8 mouse cellular contexts compared by ENCODE assay signal in the genomic region with DNA sequence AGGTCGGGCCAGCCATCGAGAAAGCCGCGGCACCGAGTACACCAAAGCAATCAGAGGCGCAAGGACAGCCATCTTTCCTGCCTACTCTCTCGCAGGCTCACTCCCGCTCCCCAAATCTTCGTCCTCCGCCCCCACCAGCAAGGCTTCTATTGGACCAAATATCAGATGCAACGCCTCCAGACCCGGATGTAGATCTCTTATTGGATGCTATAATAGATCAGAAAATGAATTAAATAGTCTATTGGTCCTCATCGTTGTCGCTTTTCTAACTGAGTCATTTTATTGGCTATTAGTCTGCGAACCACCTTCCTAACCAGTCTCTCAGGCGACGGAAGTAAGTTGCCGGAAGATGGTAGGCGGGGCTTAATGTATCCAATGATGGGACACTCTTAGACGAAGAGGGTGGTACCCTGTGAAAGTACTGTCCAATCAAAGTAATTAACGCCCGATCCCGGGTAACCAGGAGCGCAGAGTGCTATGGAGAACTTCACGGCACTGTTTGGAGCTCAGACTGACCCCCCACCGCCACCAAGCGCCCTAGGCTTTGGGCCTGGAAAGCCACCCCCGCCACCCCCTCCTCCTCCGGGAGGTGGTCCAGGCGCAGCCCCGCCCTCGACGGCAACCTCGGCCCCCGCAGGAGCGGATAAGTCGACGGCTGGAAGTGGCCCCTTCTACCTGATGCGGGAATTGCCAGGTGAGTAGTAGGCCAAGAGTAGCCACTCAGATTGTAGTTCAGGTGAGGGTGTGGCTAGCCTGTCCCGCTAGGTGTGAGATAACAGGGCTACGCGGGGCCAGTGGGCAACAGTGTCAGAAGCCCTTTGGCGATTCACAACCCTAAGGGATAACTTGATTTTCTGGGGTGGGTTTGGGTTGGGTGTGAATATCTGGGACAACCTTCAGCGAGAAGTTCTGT. TPM values are rescaled to one million over a fixed set of nuclear protein-coding genes. Genes with fewer than 3 reads are reported as not detected.
A peak's percentile ranks its signal among the peaks of the same experiment; 100 is the strongest.
DNase-seq lines count a peak whose midpoint lies in the region; ATAC-seq and TF ChIP-seq lines count a peak whose summit lies in the region.

A gene (minus strand): TSS at position 74 of the 913 bp plus-strand sequence.
A gene (plus strand): TSS at position 435 of the 913 bp plus-strand sequence.

- H3K27ac ChIP-seq in heart, embryonic 11.5 days (ENCODE audit: low read depth, low read length), result peak within 1 kb of the TSS; percentile 64
- peak within 1 kb of the TSS; percentile 76 for H3K27ac ChIP-seq in kidney, embryonic 16.5 days (ENCODE audit: low read length)
- H3K27ac ChIP-seq in liver, adult 2 months (replicated peaks; ENCODE audit: insufficient read depth, low read depth, low read length), result peak within 1 kb of the TSS; percentile 52

- WGBS in heart, embryonic 11.5 days (ENCODE audit: insufficient replicate concordance), result under 1% methylated on average over 43 of the region's 44 CpGs
- WGBS in kidney, embryonic 16.5 days, result under 1% methylated on average over 44 of the region's 44 CpGs
- under 1% methylated on average over 44 of the region's 44 CpGs for WGBS in liver, adult 2 months

- peak; percentile 100 for DNase-seq in brain, embryonic 14.5 days (ENCODE audit: low read depth)
- DNase-seq in liver, adult 2 months (ENCODE audit: extremely low read depth, low read depth, low spot score), result peak; percentile 100
- peak; percentile 98 for DNase-seq in splenic B cell, adult 2 months (ENCODE audit: low read depth, low spot score)

- peak within 1 kb of the TSS; percentile 79 for H3ac ChIP-seq in C2C12 (ENCODE audit: control insufficient read depth, insufficient read length, low read depth)
- H3ac ChIP-seq in myocyte (ENCODE audit: control insufficient read depth, insufficient read length), result peak within 1 kb of the TSS; percentile 26

- H3K27me3 ChIP-seq in C2C12 (ENCODE audit: control insufficient read depth, insufficient read depth, insufficient read length), result no peaks in the 10 kb centered on the region
- H3K27me3 ChIP-seq in erythroblast, embryonic 14.5 days (ENCODE audit: control insufficient read depth), result no peaks in the 10 kb centered on the region
- no peaks in the 10 kb centered on the region for H3K27me3 ChIP-seq in heart, embryonic 11.5 days (ENCODE audit: control insufficient read depth, insufficient read depth, low read length)
- H3K27me3 ChIP-seq in kidney, embryonic 16.5 days (ENCODE audit: insufficient read depth, low read length), result no peaks in the 10 kb centered on the region
- no peaks in the 10 kb centered on the region for H3K27me3 ChIP-seq in liver, adult 2 months (ENCODE audit: control insufficient read depth, insufficient read depth, low read length)
- no peaks in the 10 kb centered on the region for H3K27me3 ChIP-seq in myocyte (ENCODE audit: control insufficient read depth, insufficient read depth, insufficient read length)
- no peaks in the 10 kb centered on the region for H3K27me3 ChIP-seq in splenic B cell, adult 2 months (ENCODE audit: control insufficient read depth, insufficient read depth, low read length, poor library complexity, severe bottlenecking)

- H3K4me3 ChIP-seq in C2C12 (ENCODE audit: insufficient read depth, poor library complexity, severe bottlenecking) (peak within 1 kb of the TSS; percentile 98), myocyte (peak within 1 kb of the TSS; percentile 61)
- H3K4me3 ChIP-seq in erythroblast, embryonic 14.5 days (replicated peaks), result peak within 1 kb of the TSS; percentile 78
- H3K4me3 ChIP-seq in heart, embryonic 11.5 days (ENCODE audit: low read depth, low read length), result peak within 1 kb of the TSS; percentile 91
- H3K4me3 ChIP-seq in kidney, embryonic 16.5 days (ENCODE audit: low read length), result peak within 1 kb of the TSS; percentile 97
- H3K4me3 ChIP-seq in liver, adult 2 months (ENCODE audit: insufficient read depth, low read depth, low read length), result peak within 1 kb of the TSS; percentile 98

- H3K4me1 ChIP-seq in erythroblast, embryonic 14.5 days (ENCODE audit: control insufficient read depth), result peaks cover 63% of the 10 kb centered on the region
- peaks cover 10% of the 10 kb centered on the region for H3K4me1 ChIP-seq in heart, embryonic 11.5 days (ENCODE audit: control insufficient read depth, insufficient read depth, low read length)
- H3K4me1 ChIP-seq in kidney, embryonic 16.5 days (ENCODE audit: insufficient read depth, low read length), result peaks cover 21% of the 10 kb centered on the region
- H3K4me1 ChIP-seq in liver, adult 2 months (ENCODE audit: control insufficient read depth, insufficient read depth, low read length), result peaks cover 1% of the 10 kb centered on the region; the same call in 1 of the 2 replicates

- H3K9me3 ChIP-seq in erythroblast, embryonic 14.5 days (ENCODE audit: control insufficient read depth, low read length), result no peaks in the 10 kb centered on the region
- H3K9me3 ChIP-seq in heart, embryonic 11.5 days (replicated peaks; ENCODE audit: control insufficient read depth, low read length), result no peaks in the 10 kb centered on the region
- no peaks in the 10 kb centered on the region for H3K9me3 ChIP-seq in kidney, embryonic 16.5 days (ENCODE audit: low read length)

- H3K9ac ChIP-seq in heart, embryonic 11.5 days (ENCODE audit: low read depth, low read length), result peak within 1 kb of the TSS; percentile 87
- peak within 1 kb of the TSS; percentile 92 for H3K9ac ChIP-seq in kidney, embryonic 16.5 days (replicated peaks; ENCODE audit: low read length)
- H3K9ac ChIP-seq in liver, adult 2 months (ENCODE audit: low read depth, low read length), result peak within 1 kb of the TSS; percentile 89

- TF ChIP-seq CTCF in C2C12 (IDR thresholded peaks at IDR 0.05; ENCODE audit: control insufficient read depth, insufficient read depth, insufficient read length), result no peak
- TF ChIP-seq CTCF in brain, embryonic 14.5 days (IDR thresholded peaks at IDR 0.05; ENCODE audit: borderline replicate concordance, extremely low read depth, insufficient read depth, insufficient read length), result no peak
- TF ChIP-seq CTCF in liver, adult 2 months (IDR thresholded peaks at IDR 0.05; ENCODE audit: low read depth, low read length), result no peak

- H3K36me3 ChIP-seq in C2C12 (ENCODE audit: control insufficient read depth, insufficient read depth), result peaks cover 28% of the 10 kb centered on the region
- peaks cover 66% of the 10 kb centered on the region for H3K36me3 ChIP-seq in erythroblast, embryonic 14.5 days (ENCODE audit: control insufficient read depth)
- H3K36me3 ChIP-seq in heart, embryonic 11.5 days (ENCODE audit: control insufficient read depth, insufficient read depth, low read length), result peaks cover 12% of the 10 kb centered on the region
- H3K36me3 ChIP-seq in kidney, embryonic 16.5 days (ENCODE audit: insufficient read depth, low read length), result peaks cover 30% of the 10 kb centered on the region
- peaks cover 21% of the 10 kb centered on the region for H3K36me3 ChIP-seq in liver, adult 2 months (ENCODE audit: control insufficient read depth, insufficient read depth, low read length)
- H3K36me3 ChIP-seq in myocyte (ENCODE audit: control insufficient read depth, insufficient read depth), result peaks cover 2% of the 10 kb centered on the region
- H3K36me3 ChIP-seq in splenic B cell, adult 2 months (ENCODE audit: control insufficient read depth, insufficient read depth, low read length, poor library complexity, severe bottlenecking), result peaks cover 4% of the 10 kb centered on the region; the same call in 1 of the 2 replicates

- H3K79me3 ChIP-seq in C2C12 (ENCODE audit: low read depth), result peaks cover 25% of the 10 kb centered on the region

- H3K4me2 ChIP-seq in heart, embryonic 11.5 days, result peak within 1 kb of the TSS; percentile 74
- peak within 1 kb of the TSS; percentile 84 for H3K4me2 ChIP-seq in kidney, embryonic 16.5 days (replicated peaks; ENCODE audit: low read depth, low read length)
- H3K4me2 ChIP-seq in myocyte (ENCODE audit: low read depth), result peak within 1 kb of the TSS; percentile 89

- ATAC-seq in heart, embryonic 11.5 days (replicated peaks; ENCODE audit: insufficient number of reproducible peaks, low FRiP score, low TSS enrichment), result peak; percentile 99
- ATAC-seq in kidney, embryonic 16.5 days (ENCODE audit: low FRiP score, low TSS enrichment), result peak; percentile 100

- peak; percentile 66; the same call in 1 of the 2 replicates for TF ChIP-seq POLR2A in brain, embryonic 14.5 days (IDR thresholded peaks at IDR 0.05; ENCODE audit: borderline replicate concordance, extremely low read depth, insufficient read depth, insufficient read length, poor library complexity, severe bottlenecking)
- 0 out of 2 replicates have a peak, but pooled peaks have one; percentile 36 for TF ChIP-seq POLR2A in liver, adult 2 months (IDR thresholded peaks at IDR 0.05; ENCODE audit: extremely low read depth, insufficient read depth, low read length)
- TF ChIP-seq POLR2A in myocyte (IDR thresholded peaks at IDR 0.05; ENCODE audit: insufficient read length, low read depth), result peak; percentile 65

- H3K79me2 ChIP-seq in C2C12 (ENCODE audit: control insufficient read depth, insufficient read depth) (peaks cover 47% of the 10 kb centered on the region), myocyte (ENCODE audit: control insufficient read depth, insufficient read depth) (peaks cover 31% of the 10 kb centered on the region)
- peaks cover 6% of the 10 kb centered on the region; the same call in 1 of the 2 replicates for H3K79me2 ChIP-seq in liver, adult 2 months (ENCODE audit: control insufficient read depth, insufficient read depth, low read length)

TF ChIP-seq in C2C12, 6 proteins besides CTCF, POLR2A, EP300 and RAD21 (continues in another document):
- no peak for TF ChIP-seq FOSL1 (IDR thresholded peaks at IDR 0.05; ENCODE audit: insufficient read depth, low read length, poor library complexity, severe bottlenecking)

TF ChIP-seq in myocyte, 11 proteins besides CTCF, POLR2A, EP300 and RAD21 (continues in another document):
- no peak for TF ChIP-seq MYOD1 (IDR thresholded peaks at IDR 0.05; ENCODE audit: control insufficient read depth in 1 of 3, insufficient read length in 2 of 3, low read depth in 2 of 3)

RNA-seq across cellular contexts. Expression of the first gene that starts in this region (rescaled TPM):
- not detected for polyA plus RNA-seq in C2C12 (2012; fragmentation: generic; extraction: Trizol)
- 0.03 TPM in 1 of 2 replicates, not detected in the other for polyA plus RNA-seq in brain, embryonic 14.5 days (2012; rRNA removed)
- not detected in 2 replicates for polyA plus RNA-seq in erythroblast, embryonic 14.5 days (2012)
- not detected in 2 replicates for polyA plus RNA-seq in heart, embryonic 11.5 days (2014; fragmentation: Nextera tagmentation; extraction: Ambion mirVana)
- polyA plus RNA-seq in kidney, embryonic 16.5 days (2015; fragmentation: Nextera tagmentation; extraction: Ambion mirVana), result not detected in 2 replicates
- total RNA-seq in liver, adult 2 months (2014; rRNA removed), result not detected in 2 replicates
- polyA plus RNA-seq in liver, adult 2 months (2012; rRNA removed), result not detected in 2 replicates
- not detected for polyA plus RNA-seq in myocyte (2012; fragmentation: generic; extraction: Trizol)

RNA-seq across cellular contexts. Expression of the second gene that starts in this region (rescaled TPM):
- polyA plus RNA-seq in C2C12 (2012; fragmentation: generic; extraction: Trizol) (20.4 TPM), myocyte (2012; fragmentation: generic; extraction: Trizol) (20.3 TPM)
- 33.6 and 40.1 TPM in 2 replicates for polyA plus RNA-seq in brain, embryonic 14.5 days (2012; rRNA removed)
- 3.0 and 3.1 TPM in 2 replicates for polyA plus RNA-seq in erythroblast, embryonic 14.5 days (2012)
- 41.8 and 42.1 TPM in 2 replicates for polyA plus RNA-seq in heart, embryonic 11.5 days (2014; fragmentation: Nextera tagmentation; extraction: Ambion mirVana)
- polyA plus RNA-seq in kidney, embryonic 16.5 days (2015; fragmentation: Nextera tagmentation; extraction: Ambion mirVana), result 39.2 and 42.6 TPM in 2 replicates
- 7.9 and 9.3 TPM in 2 replicates for total RNA-seq in liver, adult 2 months (2014; rRNA removed)
- 5.5 and 5.6 TPM in 2 replicates for polyA plus RNA-seq in liver, adult 2 months (2012; rRNA removed)

Comparison
In these comparisons a context has a peak if more than half of its experiments do, and no peak if none do; other contexts are left out.
1. Peak in every context shown above with its lines: DNase-seq, ATAC-seq, H3K4me3 ChIP-seq and H3K27ac ChIP-seq.